Mouse (Mus musculus): ENCODE measurements around the gene Pbx1. TPM values are rescaled to one million over a fixed set of nuclear protein-coding genes. Genes with fewer than 3 reads are reported as not detected.

The Pbx1 gene
- polyA plus RNA-seq, 1 experiment from 2014 or later = 73.7 TPM

- no peak overlapping the region for H3K4me3 ChIP-seq
- 90% methylated on average over 9 of the region's 9 CpGs for WGBS
- no peaks in the 10 kb centered on the region for H3K9me3 ChIP-seq
- no peak for ATAC-seq (ENCODE audit: low FRiP score, low read depth)
- H3K4me1 ChIP-seq = peaks cover 54% of the 10 kb centered on the region
- H3K9ac ChIP-seq (replicated peaks) = no peak overlapping the region
- 0 out of 2 replicates have a peak, but pooled peaks cover 8% of the 10 kb centered on the region for H3K36me3 ChIP-seq
- no peak overlapping the region for H3K4me2 ChIP-seq (replicated peaks)
- no peaks in the 10 kb centered on the region for H3K27me3 ChIP-seq
- H3K27ac ChIP-seq (replicated peaks) = no peak overlapping the region
These were observed 100.0 kb downstream of the Pbx1 start for GRCm38 (mm10) chr1:168332056-168332455.

- Histone ChIP-seq H3K4me1 (peaks cover 90% of the 10 kb centered on the region), H3K27me3 (no peaks in the 10 kb centered on the region), H3K9me3 (no peaks in the 10 kb centered on the region), H3K36me3 (0 out of 2 replicates have a peak, but pooled peaks cover 8% of the 10 kb centered on the region), H3K27ac (replicated peaks) (peak overlapping the region; percentile 30; the same call in 1 of the 2 replicates), H3K9ac (replicated peaks) (no peak overlapping the region), H3K4me3 (no peak overlapping the region), H3K4me2 (replicated peaks) (no peak overlapping the region)
- WGBS = 52% methylated on average over 3 of the region's 3 CpGs
- ATAC-seq (ENCODE audit: low FRiP score, low read depth) = no peak
These were observed 103.8 kb downstream of the Pbx1 start for GRCm38 (mm10) chr1:168328236-168328605.

GRCm38 (mm10) chr1:168327405-168328235, 104.5 kb downstream of the Pbx1 start:
- no peak overlapping the region for H3K4me3 ChIP-seq
- ATAC-seq (ENCODE audit: low FRiP score, low read depth) = no peak
- H3K27ac ChIP-seq (replicated peaks) = peak overlapping the region; percentile 27; the same call in 1 of the 2 replicates
- 61% methylated on average over 18 of the region's 18 CpGs for WGBS
- 0 out of 2 replicates have a peak, but pooled peaks cover 3% of the 10 kb centered on the region for H3K36me3 ChIP-seq
- H3K9me3 ChIP-seq = no peaks in the 10 kb centered on the region
- H3K4me1 ChIP-seq = peaks cover 89% of the 10 kb centered on the region
- H3K4me2 ChIP-seq (replicated peaks) = no peak overlapping the region
- no peak overlapping the region for H3K9ac ChIP-seq (replicated peaks)
- no peaks in the 10 kb centered on the region for H3K27me3 ChIP-seq

- Histone ChIP-seq H3K9ac (replicated peaks) (no peak overlapping the region; the same call in 1 of the 2 replicates), H3K4me3 (no peak overlapping the region), H3K36me3 (no peaks in the 10 kb centered on the region), H3K27me3 (no peaks in the 10 kb centered on the region), H3K27ac (replicated peaks) (peak overlapping the region; percentile 75), H3K4me2 (replicated peaks) (0 out of 2 replicates have a peak overlapping the region, but pooled peaks have one; percentile 5), H3K9me3 (no peaks in the 10 kb centered on the region), H3K4me1 (peaks cover 77% of the 10 kb centered on the region)
- WGBS = 49% methylated on average over 4 of the region's 4 CpGs
- ATAC-seq (ENCODE audit: low FRiP score, low read depth) = no peak
These were observed 106.3 kb downstream of the Pbx1 start for GRCm38 (mm10) chr1:168325786-168326185.

GRCm38 (mm10) chr1:168324306-168325085, 107.6 kb downstream of the Pbx1 start:
- peak; percentile 25; the same call in 1 of the 2 replicates for ATAC-seq (ENCODE audit: low FRiP score, low read depth)
- Histone ChIP-seq H3K9ac (replicated peaks) (no peak overlapping the region), H3K4me1 (peaks cover 64% of the 10 kb centered on the region), H3K4me2 (replicated peaks) (no peak overlapping the region), H3K4me3 (no peak overlapping the region), H3K27ac (replicated peaks) (peak overlapping the region; percentile 71), H3K27me3 (no peaks in the 10 kb centered on the region), H3K36me3 (no peaks in the 10 kb centered on the region), H3K9me3 (no peaks in the 10 kb centered on the region)
- 58% methylated on average over 7 of the region's 7 CpGs for WGBS

GRCm38 (mm10) chr1:168323436-168324108, 108.5 kb downstream of the Pbx1 start:
- no peak overlapping the region for H3K4me2 ChIP-seq (replicated peaks)
- WGBS = 60% methylated on average over 12 of the region's 12 CpGs

GRCm38 (mm10) chr1:168322892-168323291, 109.2 kb downstream of the Pbx1 start:
- no peak overlapping the region for H3K27ac ChIP-seq (replicated peaks)
- no peaks in the 10 kb centered on the region for H3K9me3 ChIP-seq
- H3K4me2 ChIP-seq (replicated peaks) = no peak overlapping the region
- H3K9ac ChIP-seq (replicated peaks) = no peak overlapping the region
- 100% methylated on average over 1 of the region's 1 CpGs for WGBS
- ATAC-seq (ENCODE audit: low FRiP score, low read depth) = no peak
- no peaks in the 10 kb centered on the region for H3K27me3 ChIP-seq
- H3K4me3 ChIP-seq = no peak overlapping the region
- peaks cover 61% of the 10 kb centered on the region for H3K4me1 ChIP-seq
- no peaks in the 10 kb centered on the region for H3K36me3 ChIP-seq

More at GRCm38 (mm10) chr1:168323436-168324108, 108.5 kb downstream of the Pbx1 start:
- no peaks in the 10 kb centered on the region for H3K36me3 ChIP-seq
- H3K27me3 ChIP-seq = no peaks in the 10 kb centered on the region
- peak overlapping the region; percentile 71 for H3K27ac ChIP-seq (replicated peaks)
- H3K4me3 ChIP-seq = no peak overlapping the region
- no peak for ATAC-seq (ENCODE audit: low FRiP score, low read depth)
- peaks cover 64% of the 10 kb centered on the region for H3K4me1 ChIP-seq
- no peak overlapping the region for H3K9ac ChIP-seq (replicated peaks)
- no peaks in the 10 kb centered on the region for H3K9me3 ChIP-seq

- Histone ChIP-seq H3K27me3 (no peaks in the 10 kb centered on the region), H3K4me3 (no peak overlapping the region), H3K4me1 (peaks cover 30% of the 10 kb centered on the region), H3K9me3 (no peaks in the 10 kb centered on the region), H3K4me2 (replicated peaks) (no peak overlapping the region), H3K27ac (replicated peaks) (no peak overlapping the region), H3K9ac (replicated peaks) (no peak overlapping the region), H3K36me3 (no peaks in the 10 kb centered on the region)
- no peak for ATAC-seq (ENCODE audit: low FRiP score, low read depth)
- WGBS = 88% methylated on average over 5 of the region's 5 CpGs
These were observed 112.4 kb downstream of the Pbx1 start for GRCm38 (mm10) chr1:168319695-168320094.

- Histone ChIP-seq H3K9ac (replicated peaks) (no peak overlapping the region), H3K27me3 (no peaks in the 10 kb centered on the region), H3K36me3 (no peaks in the 10 kb centered on the region), H3K4me1 (peaks cover 22% of the 10 kb centered on the region), H3K4me3 (no peak overlapping the region), H3K27ac (replicated peaks) (0 out of 2 replicates have a peak overlapping the region, but pooled peaks have one; percentile 25), H3K4me2 (replicated peaks) (no peak overlapping the region), H3K9me3 (no peaks in the 10 kb centered on the region)
- no peak for ATAC-seq (ENCODE audit: low FRiP score, low read depth)
- WGBS = 71% methylated on average over 13 of the region's 13 CpGs
These were observed 113.1 kb downstream of the Pbx1 start for GRCm38 (mm10) chr1:168318899-168319469.

- Histone ChIP-seq H3K4me2 (replicated peaks) (no peak overlapping the region), H3K4me1 (peaks cover 15% of the 10 kb centered on the region), H3K9me3 (no peaks in the 10 kb centered on the region), H3K27ac (replicated peaks) (no peak overlapping the region), H3K27me3 (no peaks in the 10 kb centered on the region), H3K36me3 (no peaks in the 10 kb centered on the region), H3K4me3 (no peak overlapping the region), H3K9ac (replicated peaks) (no peak overlapping the region)
- ATAC-seq (ENCODE audit: low FRiP score, low read depth) = no peak
These were observed 118.3 kb downstream of the Pbx1 start for GRCm38 (mm10) chr1:168313772-168314171.

- Histone ChIP-seq H3K4me1 (peaks cover 18% of the 10 kb centered on the region), H3K36me3 (no peaks in the 10 kb centered on the region), H3K27ac (replicated peaks) (no peak overlapping the region), H3K9ac (replicated peaks) (no peak overlapping the region), H3K4me2 (replicated peaks) (no peak overlapping the region), H3K9me3 (no peaks in the 10 kb centered on the region), H3K4me3 (no peak overlapping the region), H3K27me3 (no peaks in the 10 kb centered on the region)
- ATAC-seq (ENCODE audit: low FRiP score, low read depth) = no peak
- WGBS = 91% methylated on average over 7 of the region's 7 CpGs
These were observed 119.2 kb downstream of the Pbx1 start for GRCm38 (mm10) chr1:168312710-168313447.
